Mouse (Mus musculus): ENCODE measurements around the gene Frmd6. TPM values are rescaled to one million over a fixed set of nuclear protein-coding genes. Genes with fewer than 3 reads are reported as not detected.

Frmd6 gene
- polyA plus RNA-seq, 1 experiment from 2014 or later = 27.8 TPM

DNA sequence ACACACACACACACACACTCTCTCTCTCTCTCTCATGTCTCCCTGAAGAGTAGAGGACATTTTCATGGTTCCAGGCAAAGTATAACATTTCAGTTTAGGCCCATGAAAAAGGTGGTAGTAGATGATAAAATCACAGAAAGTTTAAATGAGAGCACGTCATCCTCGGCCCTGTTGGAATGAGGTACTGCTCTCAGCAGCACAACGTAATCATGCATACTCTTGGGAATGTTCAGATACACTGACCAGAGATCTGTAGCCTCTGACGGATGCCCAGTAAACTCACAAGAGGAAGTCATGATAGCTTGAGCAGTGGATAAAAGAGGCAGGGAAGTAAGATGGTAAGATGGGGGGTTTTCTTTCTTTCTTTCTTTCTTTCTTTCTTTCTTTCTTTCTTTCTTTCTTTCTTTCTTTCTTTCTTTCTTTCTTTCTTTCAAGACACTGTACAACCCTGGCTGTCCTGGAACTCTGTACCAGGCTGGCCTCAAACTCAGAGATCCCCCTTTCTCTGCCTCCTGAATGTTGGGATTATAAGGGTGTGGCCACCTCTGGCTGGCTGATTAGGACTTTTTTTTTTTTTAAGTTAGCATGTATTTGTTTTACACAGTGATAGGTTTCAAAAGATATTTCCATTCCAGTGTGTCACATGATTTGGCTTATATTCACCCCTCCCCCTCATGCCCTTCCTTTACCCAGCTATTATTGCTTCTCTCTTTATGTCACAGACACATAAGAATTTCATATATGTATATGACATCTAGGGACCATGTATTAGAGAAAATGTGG is 7.1 kb downstream of the Frmd6 start:
- 86% methylated on average over 4 of the region's 4 CpGs for WGBS
- ATAC-seq (ENCODE audit: insufficient read depth, low FRiP score, low TSS enrichment) = no peak

GRCm38 (mm10) chr12:70833050-70833449 is 7.7 kb downstream of the Frmd6 start:
- 96% methylated on average over 3 of the region's 3 CpGs for WGBS
- H3K9me3 ChIP-seq (ENCODE audit: control insufficient read depth, low read length) = no peaks in the 10 kb centered on the region
- DNase-seq (ENCODE audit: low spot score) = no peak
- no peaks in the 10 kb centered on the region; the same call in 1 of the 2 replicates for H3K4me1 ChIP-seq (ENCODE audit: control insufficient read depth, insufficient read depth, low read length)
- H3K9ac ChIP-seq (ENCODE audit: low read length) = no peak overlapping the region
- H3K27me3 ChIP-seq (ENCODE audit: control insufficient read depth, insufficient read depth, low read length) = no peaks in the 10 kb centered on the region
- no peak overlapping the region for H3K4me3 ChIP-seq (ENCODE audit: low read depth, low read length)
- no peak for ATAC-seq (ENCODE audit: insufficient read depth, low FRiP score, low TSS enrichment)
- no peak overlapping the region for H3K27ac ChIP-seq (ENCODE audit: low read depth, low read length)
- no peak overlapping the region for H3K4me2 ChIP-seq (ENCODE audit: low read depth)
- H3K36me3 ChIP-seq (ENCODE audit: control insufficient read depth, insufficient read depth, low read length) = no peaks in the 10 kb centered on the region

More for the DNA sequence above, 7.1 kb downstream of the Frmd6 start:
- no peak for DNase-seq (ENCODE audit: low spot score)
- Histone ChIP-seq H3K4me3 (ENCODE audit: low read depth, low read length) (no peak overlapping the region), H3K9me3 (ENCODE audit: control insufficient read depth, low read length) (no peaks in the 10 kb centered on the region), H3K27ac (ENCODE audit: low read depth, low read length) (no peak overlapping the region), H3K27me3 (ENCODE audit: control insufficient read depth, insufficient read depth, low read length) (no peaks in the 10 kb centered on the region), H3K4me2 (ENCODE audit: low read depth) (no peak overlapping the region), H3K9ac (ENCODE audit: low read length) (no peak overlapping the region), H3K36me3 (ENCODE audit: control insufficient read depth, insufficient read depth, low read length) (no peaks in the 10 kb centered on the region), H3K4me1 (ENCODE audit: control insufficient read depth, insufficient read depth, low read length) (peaks cover 2% of the 10 kb centered on the region)

DNA sequence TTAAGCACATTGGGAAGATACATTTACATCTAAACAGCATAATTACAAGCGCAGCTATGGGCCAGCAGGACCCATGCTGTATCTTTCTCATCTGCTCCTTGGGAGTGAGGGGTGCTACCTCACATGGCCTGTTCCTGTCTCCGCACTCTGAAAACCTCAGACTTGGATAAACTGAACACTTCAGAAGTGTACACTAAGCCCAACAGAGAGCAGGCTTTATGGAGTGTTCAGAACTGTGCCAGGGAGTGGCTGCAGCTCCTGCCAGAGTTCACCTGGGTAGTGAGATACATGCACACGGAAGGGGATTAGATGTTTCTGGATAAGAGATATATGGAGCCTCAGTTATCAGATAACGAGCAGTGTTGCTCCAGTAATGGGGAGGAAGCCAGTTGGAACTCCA is 8.7 kb downstream of the Frmd6 start:
- no peak overlapping the region for H3K4me2 ChIP-seq (ENCODE audit: low read depth)
- no peak overlapping the region for H3K4me3 ChIP-seq (ENCODE audit: low read depth, low read length)
- H3K9me3 ChIP-seq (ENCODE audit: control insufficient read depth, low read length) = no peaks in the 10 kb centered on the region
- no peaks in the 10 kb centered on the region; the same call in 1 of the 2 replicates for H3K4me1 ChIP-seq (ENCODE audit: control insufficient read depth, insufficient read depth, low read length)
- no peaks in the 10 kb centered on the region for H3K27me3 ChIP-seq (ENCODE audit: control insufficient read depth, insufficient read depth, low read length)
- no peak for ATAC-seq (ENCODE audit: insufficient read depth, low FRiP score, low TSS enrichment)
- no peak overlapping the region for H3K27ac ChIP-seq (ENCODE audit: low read depth, low read length)
- 90% methylated on average over 4 of the region's 4 CpGs for WGBS
- no peaks in the 10 kb centered on the region for H3K36me3 ChIP-seq (ENCODE audit: control insufficient read depth, insufficient read depth, low read length)
- H3K9ac ChIP-seq (ENCODE audit: low read length) = no peak overlapping the region
- DNase-seq (ENCODE audit: low spot score) = no peak

DNA sequence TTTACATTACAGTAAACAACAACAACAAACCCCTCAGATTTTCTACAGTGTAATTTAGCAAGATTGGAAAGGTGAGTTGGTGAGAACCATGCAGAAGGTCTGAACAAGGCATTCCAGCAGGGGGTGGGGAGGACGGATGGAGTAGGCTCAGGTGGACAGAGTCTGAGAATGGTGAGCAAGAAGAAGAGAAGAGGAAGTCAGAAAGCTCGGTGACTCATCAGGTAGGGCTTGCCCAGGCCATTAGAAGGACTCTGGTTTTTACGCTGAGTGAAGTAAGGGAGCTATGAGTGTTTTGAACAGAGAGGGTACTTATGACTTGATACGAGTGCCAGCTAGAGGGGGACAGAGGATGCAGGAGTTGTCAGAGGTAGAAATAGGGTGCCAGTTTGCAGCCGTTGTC is 9.7 kb downstream of the Frmd6 start:
- H3K36me3 ChIP-seq (ENCODE audit: control insufficient read depth, insufficient read depth, low read length) = no peaks in the 10 kb centered on the region
- ATAC-seq (ENCODE audit: insufficient read depth, low FRiP score, low TSS enrichment) (no peak), DNase-seq (ENCODE audit: low spot score) (no peak)
- H3K9me3 ChIP-seq (ENCODE audit: control insufficient read depth, low read length) = no peaks in the 10 kb centered on the region
- H3K4me3 ChIP-seq (ENCODE audit: low read depth, low read length) = no peak overlapping the region
- no peak overlapping the region for H3K9ac ChIP-seq (ENCODE audit: low read length)
- 87% methylated on average over 5 of the region's 5 CpGs for WGBS
- no peaks in the 10 kb centered on the region for H3K4me1 ChIP-seq (ENCODE audit: control insufficient read depth, insufficient read depth, low read length)
- H3K27ac ChIP-seq (ENCODE audit: low read depth, low read length) = no peak overlapping the region
- H3K4me2 ChIP-seq (ENCODE audit: low read depth) = no peak overlapping the region
- H3K27me3 ChIP-seq (ENCODE audit: control insufficient read depth, insufficient read depth, low read length) = no peaks in the 10 kb centered on the region

DNA sequence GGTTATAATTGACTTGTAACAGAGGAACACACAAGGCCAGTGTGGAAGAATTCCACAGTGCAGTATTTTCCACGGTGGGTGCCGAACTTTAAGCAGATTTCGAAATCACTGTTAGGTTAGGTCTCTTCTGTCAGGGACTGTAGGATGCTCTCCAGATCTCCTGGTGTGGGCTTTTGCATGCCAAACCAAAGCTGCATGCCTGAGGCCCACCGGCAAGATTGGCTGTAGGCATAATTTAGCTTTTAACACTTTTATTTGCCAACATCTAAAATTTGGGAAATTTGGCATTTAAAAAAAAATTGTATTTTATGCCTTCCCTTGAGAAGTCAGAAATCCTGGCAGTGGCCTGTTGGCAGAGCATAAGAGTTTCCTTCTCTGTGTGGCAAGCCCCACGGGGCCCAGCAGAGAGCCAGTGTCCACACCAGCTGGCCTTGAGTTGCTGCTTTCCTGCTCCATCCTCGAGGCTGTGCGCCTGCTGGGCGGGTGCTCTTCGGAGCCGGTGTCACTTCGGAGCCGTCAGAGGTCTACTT is 12.5 kb downstream of the Frmd6 start:
- no peak overlapping the region for H3K27ac ChIP-seq (ENCODE audit: low read depth, low read length)
- no peaks in the 10 kb centered on the region for H3K9me3 ChIP-seq (ENCODE audit: control insufficient read depth, low read length)
- no peaks in the 10 kb centered on the region; the same call in 1 of the 2 replicates for H3K36me3 ChIP-seq (ENCODE audit: control insufficient read depth, insufficient read depth, low read length)
- no peak overlapping the region for H3K9ac ChIP-seq (ENCODE audit: low read length)
- 63% methylated on average over 12 of the region's 12 CpGs for WGBS
- no peak for ATAC-seq (ENCODE audit: insufficient read depth, low FRiP score, low TSS enrichment)
- H3K4me3 ChIP-seq (ENCODE audit: low read depth, low read length) = no peak overlapping the region
- no peaks in the 10 kb centered on the region for H3K27me3 ChIP-seq (ENCODE audit: control insufficient read depth, insufficient read depth, low read length)
- no peak overlapping the region for H3K4me2 ChIP-seq (ENCODE audit: low read depth)
- H3K4me1 ChIP-seq (ENCODE audit: control insufficient read depth, insufficient read depth, low read length) = no peaks in the 10 kb centered on the region
- DNase-seq (ENCODE audit: low spot score) = no peak

- ATAC-seq (ENCODE audit: insufficient read depth, low FRiP score, low TSS enrichment) (no peak), DNase-seq (ENCODE audit: low spot score) (no peak)
- H3K27me3 ChIP-seq (ENCODE audit: control insufficient read depth, insufficient read depth, low read length) = no peaks in the 10 kb centered on the region
- H3K4me2 ChIP-seq (ENCODE audit: low read depth) = no peak overlapping the region
- H3K4me3 ChIP-seq (ENCODE audit: low read depth, low read length) = no peak overlapping the region
- no peak overlapping the region for H3K9ac ChIP-seq (ENCODE audit: low read length)
- no peak overlapping the region for H3K27ac ChIP-seq (ENCODE audit: low read depth, low read length)
- 86% methylated on average over 2 of the region's 2 CpGs for WGBS
- H3K4me1 ChIP-seq (ENCODE audit: control insufficient read depth, insufficient read depth, low read length) = 0 out of 2 replicates have a peak, but pooled peaks cover 2% of the 10 kb centered on the region
- H3K36me3 ChIP-seq (ENCODE audit: control insufficient read depth, insufficient read depth, low read length) = no peaks in the 10 kb centered on the region; the same call in 1 of the 2 replicates
- no peaks in the 10 kb centered on the region for H3K9me3 ChIP-seq (ENCODE audit: control insufficient read depth, low read length)
Measured at GRCm38 (mm10) chr12:70845371-70845770, 20.1 kb downstream of the Frmd6 start.

- H3K4me1 ChIP-seq (ENCODE audit: control insufficient read depth, insufficient read depth, low read length) = peaks cover 6% of the 10 kb centered on the region; the same call in 1 of the 2 replicates
- no peak for DNase-seq (ENCODE audit: low spot score)
- no peak for ATAC-seq (ENCODE audit: insufficient read depth, low FRiP score, low TSS enrichment)
- H3K9me3 ChIP-seq (ENCODE audit: control insufficient read depth, low read length) = no peaks in the 10 kb centered on the region
- WGBS = 86% methylated on average over 9 of the region's 9 CpGs
- no peak overlapping the region for H3K4me3 ChIP-seq (ENCODE audit: low read depth, low read length)
- no peak overlapping the region for H3K4me2 ChIP-seq (ENCODE audit: low read depth)
- no peak overlapping the region for H3K27ac ChIP-seq (ENCODE audit: low read depth, low read length)
- no peak overlapping the region for H3K9ac ChIP-seq (ENCODE audit: low read length)
- H3K27me3 ChIP-seq (ENCODE audit: control insufficient read depth, insufficient read depth, low read length) = no peaks in the 10 kb centered on the region
- H3K36me3 ChIP-seq (ENCODE audit: control insufficient read depth, insufficient read depth, low read length) = no peaks in the 10 kb centered on the region
Measured at GRCm38 (mm10) chr12:70849024-70849423, 23.7 kb downstream of the Frmd6 start.

- H3K9me3 ChIP-seq (ENCODE audit: control insufficient read depth, low read length) = no peaks in the 10 kb centered on the region
- H3K9ac ChIP-seq (ENCODE audit: low read length) = no peak overlapping the region
- H3K4me2 ChIP-seq (ENCODE audit: low read depth) = no peak overlapping the region
- ATAC-seq (ENCODE audit: insufficient read depth, low FRiP score, low TSS enrichment) (no peak), DNase-seq (ENCODE audit: low spot score) (no peak)
- WGBS = 67% methylated on average over 11 of the region's 11 CpGs
- H3K4me1 ChIP-seq (ENCODE audit: control insufficient read depth, insufficient read depth, low read length) = peaks cover 6% of the 10 kb centered on the region; the same call in 1 of the 2 replicates
- H3K27ac ChIP-seq (ENCODE audit: low read depth, low read length) = no peak overlapping the region
- no peaks in the 10 kb centered on the region for H3K27me3 ChIP-seq (ENCODE audit: control insufficient read depth, insufficient read depth, low read length)
- no peak overlapping the region for H3K4me3 ChIP-seq (ENCODE audit: low read depth, low read length)
- no peaks in the 10 kb centered on the region for H3K36me3 ChIP-seq (ENCODE audit: control insufficient read depth, insufficient read depth, low read length)
Measured at GRCm38 (mm10) chr12:70849517-70850291, 24.4 kb downstream of the Frmd6 start.

Data from neural tube, embryonic 11.5 days (tissue).